Mouse (Mus musculus): ENCODE measurements around the gene Olfr91. TPM values are rescaled to one million over a fixed set of nuclear protein-coding genes. Genes with fewer than 3 reads are reported as not detected.
A peak's percentile ranks its signal among the peaks of the same experiment; 100 is the strongest.
"Not testable (repeated sequence)": the region's sequence is repeated elsewhere in the genome, so short reads cannot be mapped to it uniquely, and the experiment has no call there.

Gene Olfr91
- total RNA-seq (2017) = not detected in 3 replicates

- no peak for ATAC-seq (replicated peaks; ENCODE audit: insufficient number of reproducible peaks, low FRiP score, low TSS enrichment, poor library complexity, severe bottlenecking)
Measured at GRCm38 (mm10) chr17:37098178-37098577, at the start of gene Olfr91. Olfr91 (minus strand) TSS chr17:37098278.

- ATAC-seq (replicated peaks; ENCODE audit: insufficient number of reproducible peaks, low FRiP score, low TSS enrichment, poor library complexity, severe bottlenecking) = not testable (repeated sequence)
Measured at GRCm38 (mm10) chr17:37131366-37131765, 33.3 kb upstream of the Olfr91 start.

GRCm38 (mm10) chr17:37119988-37120387 is 21.9 kb upstream of the Olfr91 start, which contains the start of gene Olfr92:
Olfr92 (minus strand) TSS chr17:37120088.
- ATAC-seq (replicated peaks; ENCODE audit: insufficient number of reproducible peaks, low FRiP score, low TSS enrichment, poor library complexity, severe bottlenecking) = no peak

GRCm38 (mm10) chr17:37093289-37093688 is 4.8 kb downstream of the Olfr91 start:
- ATAC-seq (replicated peaks; ENCODE audit: insufficient number of reproducible peaks, low FRiP score, low TSS enrichment, poor library complexity, severe bottlenecking) = no peak

- no peak for ATAC-seq (replicated peaks; ENCODE audit: insufficient number of reproducible peaks, low FRiP score, low TSS enrichment, poor library complexity, severe bottlenecking)
Measured at GRCm38 (mm10) chr17:37092198-37092597, 5.9 kb downstream of the Olfr91 start.

GRCm38 (mm10) chr17:37088399-37088798 is 9.7 kb downstream of the Olfr91 start, which contains the start of gene Olfr90:
Olfr90 (minus strand) TSS chr17:37088499.
- ATAC-seq (replicated peaks; ENCODE audit: insufficient number of reproducible peaks, low FRiP score, low TSS enrichment, poor library complexity, severe bottlenecking) = no peak

- ATAC-seq (replicated peaks; ENCODE audit: insufficient number of reproducible peaks, low FRiP score, low TSS enrichment, poor library complexity, severe bottlenecking) = no peak
Measured at GRCm38 (mm10) chr17:37085545-37085944, 12.5 kb downstream of the Olfr91 start.

GRCm38 (mm10) chr17:37084632-37085031 is 13.4 kb downstream of the Olfr91 start:
- ATAC-seq (replicated peaks; ENCODE audit: insufficient number of reproducible peaks, low FRiP score, low TSS enrichment, poor library complexity, severe bottlenecking) = no peak

GRCm38 (mm10) chr17:37083327-37083726 is 14.8 kb downstream of the Olfr91 start:
- peak; percentile 71 for ATAC-seq (replicated peaks; ENCODE audit: insufficient number of reproducible peaks, low FRiP score, low TSS enrichment, poor library complexity, severe bottlenecking)

GRCm38 (mm10) chr17:37081659-37082058 is 16.4 kb downstream of the Olfr91 start:
- ATAC-seq (replicated peaks; ENCODE audit: insufficient number of reproducible peaks, low FRiP score, low TSS enrichment, poor library complexity, severe bottlenecking) = no peak

GRCm38 (mm10) chr17:37080119-37080518 is 18.0 kb downstream of the Olfr91 start:
- ATAC-seq (replicated peaks; ENCODE audit: insufficient number of reproducible peaks, low FRiP score, low TSS enrichment, poor library complexity, severe bottlenecking) = no peak

- no peak for ATAC-seq (replicated peaks; ENCODE audit: insufficient number of reproducible peaks, low FRiP score, low TSS enrichment, poor library complexity, severe bottlenecking)
Measured at GRCm38 (mm10) chr17:37078990-37079389, 19.1 kb downstream of the Olfr91 start.

GRCm38 (mm10) chr17:37078193-37078592 is 19.9 kb downstream of the Olfr91 start:
- ATAC-seq (replicated peaks; ENCODE audit: insufficient number of reproducible peaks, low FRiP score, low TSS enrichment, poor library complexity, severe bottlenecking) = no peak

- no peak for ATAC-seq (replicated peaks; ENCODE audit: insufficient number of reproducible peaks, low FRiP score, low TSS enrichment, poor library complexity, severe bottlenecking)
Measured at GRCm38 (mm10) chr17:37075766-37076165, 22.3 kb downstream of the Olfr91 start.

- no peak for ATAC-seq (replicated peaks; ENCODE audit: insufficient number of reproducible peaks, low FRiP score, low TSS enrichment, poor library complexity, severe bottlenecking)
Measured at GRCm38 (mm10) chr17:37075181-37075580, 22.9 kb downstream of the Olfr91 start.

GRCm38 (mm10) chr17:37072730-37073276 is 25.3 kb downstream of the Olfr91 start:
- ATAC-seq (replicated peaks; ENCODE audit: insufficient number of reproducible peaks, low FRiP score, low TSS enrichment, poor library complexity, severe bottlenecking) = no peak

GRCm38 (mm10) chr17:37072080-37072729 is 25.9 kb downstream of the Olfr91 start:
- ATAC-seq (replicated peaks; ENCODE audit: insufficient number of reproducible peaks, low FRiP score, low TSS enrichment, poor library complexity, severe bottlenecking) = no peak

GRCm38 (mm10) chr17:37070121-37070520 is 28.0 kb downstream of the Olfr91 start:
- ATAC-seq (replicated peaks; ENCODE audit: insufficient number of reproducible peaks, low FRiP score, low TSS enrichment, poor library complexity, severe bottlenecking) = no peak

- ATAC-seq (replicated peaks; ENCODE audit: insufficient number of reproducible peaks, low FRiP score, low TSS enrichment, poor library complexity, severe bottlenecking) = no peak
Measured at GRCm38 (mm10) chr17:37067861-37068260, 30.2 kb downstream of the Olfr91 start.

- no peak for ATAC-seq (replicated peaks; ENCODE audit: insufficient number of reproducible peaks, low FRiP score, low TSS enrichment, poor library complexity, severe bottlenecking)
Measured at GRCm38 (mm10) chr17:37065993-37066392, 32.1 kb downstream of the Olfr91 start.
